ENCODE assay signal across 16 mouse cellular contexts in the genomic region with DNA sequence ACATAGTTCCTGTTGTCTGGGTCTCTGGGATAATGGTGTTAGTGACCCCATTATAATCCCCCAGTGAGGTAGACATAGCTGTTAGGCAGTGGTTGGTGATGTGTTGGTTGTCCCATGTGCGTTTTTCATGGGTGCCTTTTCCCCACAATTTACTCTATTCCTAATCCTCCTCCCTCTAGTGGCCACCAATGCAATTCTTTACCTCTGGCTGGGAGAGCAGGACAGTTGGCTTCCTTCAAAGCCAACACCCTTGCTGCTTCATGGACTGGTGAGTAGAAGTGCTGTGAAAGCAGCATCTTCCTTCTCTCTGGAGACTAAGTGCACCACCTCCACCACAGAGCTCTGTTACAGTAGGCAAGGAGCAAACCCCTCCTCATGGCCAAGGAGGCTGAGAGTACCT.
DNase-seq lines count a peak whose midpoint lies in the region; TF ChIP-seq lines count a peak whose summit lies in the region.
"Had no signal": no experiment of that assay in that cellular context is flagged by ENCODE, and none has a peak within 500 bp of the region (broad histone marks: within the 10 kb centered on the region; RNA-seq: fewer than 3 reads in every experiment).

No protein-coding gene starts in this region.

- DNase-seq in gastrocnemius, adult 2 months: no peak
- DNase-seq in gastrocnemius, postnatal 14 days: no peak
- DNase-seq in left cerebral cortex, adult 2 months (ENCODE audit: extremely low spot score in 1 of 2, low spot score in 2 of 2): no peak
- DNase-seq in left cerebral cortex, postnatal 10 days (ENCODE audit: extremely low spot score in 1 of 2, low spot score in 2 of 2): no peak
- DNase-seq in thymus, postnatal 4 days: no peak
- no peak for DNase-seq in urinary bladder, postnatal 4 days (ENCODE audit: low spot score in 2 of 2)
- DNase-seq: adrenal gland, postnatal 10 days; cerebellum, adult 2 months; embryo, embryonic 11 days; heart, adult 18-20 months; liver; midbrain, embryonic 14.5 days had no signal

- no peaks in the 10 kb centered on the region for H3K36me3 ChIP-seq in E14TG2a.4 (ENCODE audit: insufficient read depth, low read length)
- H3K36me3 ChIP-seq: hindbrain, embryonic 15.5 days had no signal

- TF ChIP-seq CTCF in gastrocnemius, adult 2 months (IDR thresholded peaks at IDR 0.05): peak; percentile 17; the same call in 1 of the 2 replicates
- TF ChIP-seq CTCF in left cerebral cortex, adult 2 months (IDR thresholded peaks at IDR 0.05): peak; percentile 11
- TF ChIP-seq CTCF in E14TG2a.4 (conservative IDR thresholded peaks at IDR 0.05; ENCODE audit: low read length): peak; percentile 33; the same call in 1 of the 2 replicates
- no peak for TF ChIP-seq CTCF in embryonic fibroblast, embryonic 13.5 days (IDR thresholded peaks at IDR 0.05; ENCODE audit: borderline replicate concordance, insufficient read depth, low read length)

- intact Hi-C loops in gastrocnemius, adult 2 months (cut with DNase I): no loop called here
- intact Hi-C loops in gastrocnemius, postnatal 14 days (cut with DNase I; ENCODE audit: low total_unique reads): no loop called here
- intact Hi-C loops in left cerebral cortex, adult 2 months (cut with DNase I): no loop called here
- intact Hi-C loops in left cerebral cortex, postnatal 10 days (cut with DNase I): no loop called here

- no peaks in the 10 kb centered on the region for H3K4me1 ChIP-seq in E14TG2a.4 (replicated peaks; ENCODE audit: low read depth, low read length)
- H3K4me1 ChIP-seq in embryonic fibroblast, embryonic 13.5 days (ENCODE audit: control insufficient read depth, insufficient read depth, low read length): peaks cover 8% of the 10 kb centered on the region; the same call in 1 of the 2 replicates
- H3K4me1 ChIP-seq: forebrain, embryonic 13.5 days; hindbrain, embryonic 15.5 days had no signal

- no peaks in the 10 kb centered on the region for H3K9me3 ChIP-seq in E14TG2a.4 (ENCODE audit: low read length)
- H3K9me3 ChIP-seq: forebrain, embryonic 13.5 days; hindbrain, embryonic 15.5 days had no signal

- no peak for TF ChIP-seq POLR2A in embryonic fibroblast, embryonic 13.5 days (IDR thresholded peaks at IDR 0.05; ENCODE audit: low read depth, low read length)

- no peaks in the 10 kb centered on the region for H3K27me3 ChIP-seq in E14TG2a.4 (ENCODE audit: insufficient read depth, low read length)
- H3K27me3 ChIP-seq: forebrain, embryonic 13.5 days; hindbrain, embryonic 15.5 days had no signal

- H3K4me3 ChIP-seq in gastrocnemius, adult 2 months: no peak overlapping the region
- no peak overlapping the region for H3K4me3 ChIP-seq in left cerebral cortex, adult 2 months
- H3K4me3 ChIP-seq in E14TG2a.4 (replicated peaks; ENCODE audit: low read length): no peak overlapping the region
- H3K4me3 ChIP-seq in embryonic fibroblast, embryonic 13.5 days (ENCODE audit: insufficient read depth, low read length): no peak overlapping the region
- H3K4me3 ChIP-seq: forebrain, embryonic 13.5 days; hindbrain, embryonic 15.5 days had no signal

- no peak overlapping the region for H3K27ac ChIP-seq in gastrocnemius, adult 2 months
- no peak overlapping the region for H3K27ac ChIP-seq in left cerebral cortex, adult 2 months
- H3K27ac ChIP-seq in embryonic fibroblast, embryonic 13.5 days (ENCODE audit: insufficient read depth, low read length): peak overlapping the region; percentile 2; the same call in 1 of the 2 replicates
- H3K27ac ChIP-seq: forebrain, embryonic 13.5 days; hindbrain, embryonic 15.5 days had no signal
